Mouse (Mus musculus): ENCODE results near the gene Ceacam18.
A peak's percentile ranks its signal among the peaks of the same experiment; 100 is the strongest.

Ceacam18 gene

GRCm38 (mm10) chr7:43671064-43671808, 36.7 kb downstream of the Ceacam18 start:
- DNase-seq: no peak

DNA sequence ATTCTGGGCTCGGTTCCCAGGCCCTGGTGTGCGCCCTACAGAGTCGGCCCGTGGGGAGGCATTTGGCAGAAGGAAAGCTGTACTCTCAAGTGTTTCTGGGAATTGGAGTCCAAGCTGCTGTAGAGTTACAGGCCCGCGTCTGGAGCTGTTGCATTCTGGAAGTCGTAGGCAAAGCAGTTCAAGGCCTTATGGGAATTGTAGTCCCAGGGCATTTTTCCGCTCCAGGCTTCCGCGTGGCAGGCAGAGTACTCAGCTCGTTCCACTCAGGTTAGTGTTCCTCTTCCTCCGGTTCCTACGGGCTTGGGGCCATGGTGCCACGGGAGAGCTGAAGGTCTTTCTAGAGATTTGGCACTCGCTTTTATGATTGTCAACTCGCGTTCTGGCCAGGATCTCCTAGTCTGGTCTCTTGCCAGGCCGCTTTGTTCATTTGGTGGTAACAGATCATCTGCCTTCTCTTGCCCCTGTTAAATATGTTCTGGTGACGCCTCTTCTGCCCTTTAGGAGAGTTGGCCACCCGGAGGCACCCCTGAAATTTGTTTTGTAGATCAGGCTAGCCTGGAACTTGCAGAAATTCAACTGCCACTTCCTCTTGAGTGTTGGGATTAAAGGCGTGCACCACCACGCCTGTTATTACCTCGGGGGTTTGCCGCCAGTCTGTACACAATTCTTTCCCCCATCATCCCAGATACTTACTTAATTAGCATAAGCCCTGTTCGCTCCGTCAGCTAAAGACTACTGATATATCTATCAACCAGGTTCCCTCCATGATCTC, 37.5 kb downstream of the Ceacam18 start, which contains the start of gene Ctu1:
Ctu1 (plus strand) TSS at position 208 of the 772 bp plus-strand sequence.
- DNase-seq: peak; percentile 96

- DNase-seq: no peak
Measured at GRCm38 (mm10) chr7:43672581-43673260, 38.2 kb downstream of the Ceacam18 start.

GRCm38 (mm10) chr7:43675091-43675490, 40.6 kb downstream of the Ceacam18 start:
- no peak for DNase-seq

GRCm38 (mm10) chr7:43678517-43678916, 44.0 kb downstream of the Ceacam18 start:
- DNase-seq: peak; percentile 43

- peak; percentile 72 for DNase-seq
Measured at GRCm38 (mm10) chr7:43680960-43681359, 46.5 kb downstream of the Ceacam18 start.

GRCm38 (mm10) chr7:43682511-43682910, 48.0 kb downstream of the Ceacam18 start:
- DNase-seq: peak; percentile 18

DNA sequence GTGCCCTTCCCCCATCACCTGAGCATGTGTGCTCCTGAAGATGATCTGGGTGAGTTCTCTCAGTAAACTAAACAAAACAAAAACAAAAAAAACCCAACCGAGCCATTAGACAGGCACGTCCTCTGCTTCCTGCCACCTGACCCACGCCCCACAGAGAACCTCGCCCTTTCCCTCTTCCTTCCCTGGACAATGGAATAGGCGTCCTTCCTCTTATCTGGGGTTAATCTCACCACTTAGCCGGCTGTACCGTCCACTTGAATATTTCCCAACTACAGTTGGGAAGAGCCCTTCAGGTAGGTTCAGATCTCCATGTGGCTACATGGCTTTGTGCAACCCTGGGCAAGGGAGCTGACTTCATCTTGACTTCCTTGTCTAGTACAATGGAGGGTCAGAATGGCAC, 50.6 kb downstream of the Ceacam18 start:
- no peak for DNase-seq

DNA sequence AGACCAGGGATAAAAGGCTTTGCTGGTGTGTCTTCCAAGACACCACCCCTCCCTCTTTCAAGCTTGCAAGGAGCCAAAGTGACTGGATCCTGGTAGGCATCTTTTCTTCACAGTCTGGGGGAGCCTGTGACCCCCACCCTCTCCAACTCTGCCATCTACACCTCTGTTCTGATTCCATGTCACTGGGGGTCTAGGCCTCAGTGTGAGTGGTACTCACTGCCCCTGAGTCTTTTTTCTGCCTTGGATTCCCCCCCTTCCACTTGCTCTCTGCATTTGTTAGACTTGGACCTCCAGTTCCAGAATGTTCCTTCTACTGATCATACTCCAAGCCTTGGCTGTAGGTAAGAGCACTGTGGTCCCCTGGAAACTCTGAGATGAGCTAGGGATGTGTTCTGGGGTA, 55.6 kb downstream of the Ceacam18 start, which contains the start of gene Klk14:
Klk14 (plus strand) TSS at position 301 of the 400 bp plus-strand sequence.
- no peak for DNase-seq
